Mouse (Mus musculus): Measurements from ENCODE around the gene Metap1.

Gene Metap1

GRCm38 (mm10) chr3:138489327-138490033, at the start of gene Metap1:
Gene Metap1, minus strand, starts transcription at chr3:138489515.
- peak; percentile 86 to 89 for DNase-seq (ENCODE audit: low spot score in 2 of 2)

GRCm38 (mm10) chr3:138536031-138536430, 46.7 kb upstream of the Metap1 start:
- no peak for DNase-seq (ENCODE audit: low spot score in 2 of 2)

- DNase-seq (ENCODE audit: low spot score in 2 of 2): no peak
Measured at GRCm38 (mm10) chr3:138532764-138533163, 43.4 kb upstream of the Metap1 start.

GRCm38 (mm10) chr3:138531479-138532181, 42.3 kb upstream of the Metap1 start:
- no peak for DNase-seq (ENCODE audit: low spot score in 2 of 2)

GRCm38 (mm10) chr3:138530578-138531478, 41.5 kb upstream of the Metap1 start:
- no peak for DNase-seq (ENCODE audit: low spot score in 2 of 2)

GRCm38 (mm10) chr3:138528265-138528664, 39.0 kb upstream of the Metap1 start:
- DNase-seq (ENCODE audit: low spot score in 2 of 2): no peak

- peak; percentile 44 to 50 for DNase-seq (ENCODE audit: low spot score in 2 of 2)
Measured at GRCm38 (mm10) chr3:138527667-138528231, 38.4 kb upstream of the Metap1 start.

- DNase-seq (ENCODE audit: low spot score in 2 of 2): peak; percentile 96 to 98
Measured at GRCm38 (mm10) chr3:138526916-138527666, 37.8 kb upstream of the Metap1 start.

- DNase-seq (ENCODE audit: low spot score in 2 of 2): peak; percentile 18 to 45
Measured at GRCm38 (mm10) chr3:138526073-138526915, 37.0 kb upstream of the Metap1 start, which contains the start of gene Eif4e. Gene Eif4e, plus strand, starts transcription at chr3:138526179.

- DNase-seq (ENCODE audit: low spot score in 2 of 2): no peak
Measured at GRCm38 (mm10) chr3:138525494-138525893, 36.2 kb upstream of the Metap1 start.

- no peak for DNase-seq (ENCODE audit: low spot score in 2 of 2)
Measured at GRCm38 (mm10) chr3:138523956-138524355, 34.6 kb upstream of the Metap1 start.

- DNase-seq (ENCODE audit: low spot score in 2 of 2): no peak
Measured at GRCm38 (mm10) chr3:138519218-138519617, 29.9 kb upstream of the Metap1 start.

GRCm38 (mm10) chr3:138517881-138518280, 28.6 kb upstream of the Metap1 start:
- no peak for DNase-seq (ENCODE audit: low spot score in 2 of 2)

- no peak for DNase-seq (ENCODE audit: low spot score in 2 of 2)
Measured at GRCm38 (mm10) chr3:138515656-138516370, 26.5 kb upstream of the Metap1 start.

GRCm38 (mm10) chr3:138514749-138515148, 25.4 kb upstream of the Metap1 start:
- no peak for DNase-seq (ENCODE audit: low spot score in 2 of 2)

- no peak for DNase-seq (ENCODE audit: low spot score in 2 of 2)
Measured at GRCm38 (mm10) chr3:138513243-138513642, 23.9 kb upstream of the Metap1 start.

GRCm38 (mm10) chr3:138510471-138510870, 21.2 kb upstream of the Metap1 start:
- no peak for DNase-seq (ENCODE audit: low spot score in 2 of 2)

- DNase-seq (ENCODE audit: low spot score in 2 of 2): no peak
Measured at GRCm38 (mm10) chr3:138509581-138509980, 20.3 kb upstream of the Metap1 start.

- peak in 1 of 2 experiments; percentile 22 for DNase-seq (ENCODE audit: low spot score in 2 of 2)
Measured at GRCm38 (mm10) chr3:138506749-138507148, 17.4 kb upstream of the Metap1 start.
